Mouse (Mus musculus): Measurements from ENCODE around the gene Tango2. TPM values are rescaled to one million over a fixed set of nuclear protein-coding genes. Genes with fewer than 3 reads are reported as not detected.

Tango2 gene
- polyA plus RNA-seq, 1 experiment from 2014 or later: 92.5 TPM

GRCm38 (mm10) chr16:18380495-18381063, 32.7 kb upstream of the Tango2 start:
- Histone ChIP-seq H3K4me1 (replicated peaks) (peaks cover 54% of the 10 kb centered on the region), H3K27me3 (no peaks in the 10 kb centered on the region), H3K36me3 (no peaks in the 10 kb centered on the region), H3K9me3 (no peaks in the 10 kb centered on the region), H3K27ac (replicated peaks) (peak overlapping the region; percentile 78), H3K4me3 (no peak overlapping the region), H3K4me2 (no peak overlapping the region), H3K9ac (no peak overlapping the region)
- WGBS: 19% methylated on average over 6 of the region's 6 CpGs
- peak; percentile 74 for ATAC-seq (ENCODE audit: low FRiP score, low read depth)

- 42% methylated on average over 8 of the region's 8 CpGs for WGBS
- H3K36me3 ChIP-seq: no peaks in the 10 kb centered on the region
- peak overlapping the region; percentile 78 for H3K27ac ChIP-seq (replicated peaks)
- no peak; the same call in 1 of the 2 replicates for ATAC-seq (ENCODE audit: low FRiP score, low read depth)
- H3K9me3 ChIP-seq: no peaks in the 10 kb centered on the region
- no peak overlapping the region for H3K4me3 ChIP-seq
- H3K4me2 ChIP-seq: no peak overlapping the region
- no peaks in the 10 kb centered on the region for H3K27me3 ChIP-seq
- no peak overlapping the region for H3K9ac ChIP-seq
- H3K4me1 ChIP-seq (replicated peaks): peaks cover 54% of the 10 kb centered on the region
Observed at GRCm38 (mm10) chr16:18379338-18380001, 31.6 kb upstream of the Tango2 start.

GRCm38 (mm10) chr16:18378489-18378888, 30.6 kb upstream of the Tango2 start:
- ATAC-seq (ENCODE audit: low FRiP score, low read depth): no peak
- H3K27ac ChIP-seq (replicated peaks): no peak overlapping the region
- WGBS: 31% methylated on average over 1 of the region's 1 CpGs

GRCm38 (mm10) chr16:18377203-18377602, 29.3 kb upstream of the Tango2 start:
- WGBS: 26% methylated on average over 3 of the region's 3 CpGs
- peaks cover 5% of the 10 kb centered on the region; the same call in 1 of the 2 replicates for H3K36me3 ChIP-seq
- no peak for ATAC-seq (ENCODE audit: low FRiP score, low read depth)
- H3K4me2 ChIP-seq: no peak overlapping the region
- no peak overlapping the region for H3K9ac ChIP-seq
- peaks cover 34% of the 10 kb centered on the region for H3K4me1 ChIP-seq (replicated peaks)
- H3K9me3 ChIP-seq: no peaks in the 10 kb centered on the region
- H3K4me3 ChIP-seq: no peak overlapping the region
- no peaks in the 10 kb centered on the region for H3K27me3 ChIP-seq
- H3K27ac ChIP-seq (replicated peaks): no peak overlapping the region

More at GRCm38 (mm10) chr16:18378489-18378888, 30.6 kb upstream of the Tango2 start:
- peaks cover 45% of the 10 kb centered on the region for H3K4me1 ChIP-seq (replicated peaks)
- H3K4me3 ChIP-seq: no peak overlapping the region
- H3K9me3 ChIP-seq: no peaks in the 10 kb centered on the region
- peaks cover 5% of the 10 kb centered on the region; the same call in 1 of the 2 replicates for H3K36me3 ChIP-seq
- H3K9ac ChIP-seq: no peak overlapping the region
- H3K27me3 ChIP-seq: no peaks in the 10 kb centered on the region
- no peak overlapping the region for H3K4me2 ChIP-seq

GRCm38 (mm10) chr16:18376297-18376954, 28.5 kb upstream of the Tango2 start:
- ATAC-seq (ENCODE audit: low FRiP score, low read depth): no peak
- H3K4me1 ChIP-seq (replicated peaks): peaks cover 26% of the 10 kb centered on the region
- no peaks in the 10 kb centered on the region for H3K9me3 ChIP-seq
- no peak overlapping the region for H3K4me3 ChIP-seq
- H3K27ac ChIP-seq (replicated peaks): no peak overlapping the region
- no peak overlapping the region for H3K4me2 ChIP-seq
- H3K9ac ChIP-seq: no peak overlapping the region
- 87% methylated on average over 7 of the region's 7 CpGs for WGBS
- peaks cover 5% of the 10 kb centered on the region; the same call in 1 of the 2 replicates for H3K36me3 ChIP-seq
- H3K27me3 ChIP-seq: no peaks in the 10 kb centered on the region

GRCm38 (mm10) chr16:18373632-18374031, 25.7 kb upstream of the Tango2 start:
- Histone ChIP-seq H3K27ac (replicated peaks) (no peak overlapping the region), H3K9ac (no peak overlapping the region), H3K4me1 (replicated peaks) (no peaks in the 10 kb centered on the region), H3K4me2 (no peak overlapping the region), H3K9me3 (no peaks in the 10 kb centered on the region), H3K27me3 (no peaks in the 10 kb centered on the region), H3K4me3 (no peak overlapping the region), H3K36me3 (peaks cover 7% of the 10 kb centered on the region; the same call in 1 of the 2 replicates)
- WGBS: 95% methylated on average over 4 of the region's 4 CpGs
- ATAC-seq (ENCODE audit: low FRiP score, low read depth): no peak

- ATAC-seq (ENCODE audit: low FRiP score, low read depth): no peak
- WGBS: 94% methylated on average over 3 of the region's 3 CpGs
- H3K27me3 ChIP-seq: no peaks in the 10 kb centered on the region
Observed at GRCm38 (mm10) chr16:18370197-18370596, 22.3 kb upstream of the Tango2 start.

GRCm38 (mm10) chr16:18366849-18367248, 18.9 kb upstream of the Tango2 start:
- Histone ChIP-seq H3K9me3 (no peaks in the 10 kb centered on the region), H3K36me3 (peaks cover 15% of the 10 kb centered on the region; the same call in 1 of the 2 replicates), H3K4me2 (no peak overlapping the region), H3K4me3 (no peak overlapping the region), H3K27ac (replicated peaks) (no peak overlapping the region), H3K27me3 (no peaks in the 10 kb centered on the region), H3K9ac (no peak overlapping the region), H3K4me1 (replicated peaks) (no peaks in the 10 kb centered on the region)
- WGBS: 91% methylated on average over 4 of the region's 4 CpGs
- ATAC-seq (ENCODE audit: low FRiP score, low read depth): no peak

More at GRCm38 (mm10) chr16:18370197-18370596, 22.3 kb upstream of the Tango2 start:
- Histone ChIP-seq H3K4me3 (no peak overlapping the region), H3K4me1 (replicated peaks) (no peaks in the 10 kb centered on the region), H3K9ac (no peak overlapping the region), H3K36me3 (peaks cover 7% of the 10 kb centered on the region; the same call in 1 of the 2 replicates), H3K9me3 (no peaks in the 10 kb centered on the region), H3K4me2 (no peak overlapping the region), H3K27ac (replicated peaks) (no peak overlapping the region)

GRCm38 (mm10) chr16:18362948-18363347, 15.0 kb upstream of the Tango2 start:
- Histone ChIP-seq H3K36me3 (peaks cover 12% of the 10 kb centered on the region; the same call in 1 of the 2 replicates), H3K4me2 (no peak overlapping the region), H3K9ac (no peak overlapping the region), H3K9me3 (no peaks in the 10 kb centered on the region), H3K4me3 (no peak overlapping the region), H3K27me3 (no peaks in the 10 kb centered on the region), H3K27ac (replicated peaks) (no peak overlapping the region), H3K4me1 (replicated peaks) (no peaks in the 10 kb centered on the region)
- ATAC-seq (ENCODE audit: low FRiP score, low read depth): no peak
- WGBS: 79% methylated on average over 8 of the region's 8 CpGs

- H3K27me3 ChIP-seq: no peaks in the 10 kb centered on the region
- H3K27ac ChIP-seq (replicated peaks): no peak overlapping the region
- ATAC-seq (ENCODE audit: low FRiP score, low read depth): no peak
- no peaks in the 10 kb centered on the region for H3K9me3 ChIP-seq
- no peak overlapping the region for H3K4me3 ChIP-seq
- no peak overlapping the region for H3K4me2 ChIP-seq
- H3K9ac ChIP-seq: no peak overlapping the region
- peaks cover 12% of the 10 kb centered on the region; the same call in 1 of the 2 replicates for H3K36me3 ChIP-seq
- 73% methylated on average over 6 of the region's 6 CpGs for WGBS
- H3K4me1 ChIP-seq (replicated peaks): no peaks in the 10 kb centered on the region
Observed at GRCm38 (mm10) chr16:18360151-18360805, 12.4 kb upstream of the Tango2 start.

- Histone ChIP-seq H3K27ac (replicated peaks) (no peak overlapping the region), H3K36me3 (no peaks in the 10 kb centered on the region), H3K4me2 (no peak overlapping the region), H3K9me3 (no peaks in the 10 kb centered on the region), H3K4me1 (replicated peaks) (no peaks in the 10 kb centered on the region; the same call in 1 of the 2 replicates), H3K27me3 (no peaks in the 10 kb centered on the region), H3K4me3 (no peak overlapping the region), H3K9ac (no peak overlapping the region)
- ATAC-seq (ENCODE audit: low FRiP score, low read depth): no peak
- 88% methylated on average over 6 of the region's 6 CpGs for WGBS
Observed at GRCm38 (mm10) chr16:18357977-18358376, 10.1 kb upstream of the Tango2 start.

GRCm38 (mm10) chr16:18356961-18357360, 9.1 kb upstream of the Tango2 start:
- 84% methylated on average over 1 of the region's 1 CpGs for WGBS
- ATAC-seq (ENCODE audit: low FRiP score, low read depth): no peak
- Histone ChIP-seq H3K9me3 (no peaks in the 10 kb centered on the region), H3K27ac (replicated peaks) (no peak overlapping the region), H3K4me1 (replicated peaks) (no peaks in the 10 kb centered on the region; the same call in 1 of the 2 replicates), H3K27me3 (no peaks in the 10 kb centered on the region), H3K9ac (no peak overlapping the region), H3K36me3 (no peaks in the 10 kb centered on the region), H3K4me2 (no peak overlapping the region), H3K4me3 (no peak overlapping the region)

Measured in hindbrain, embryonic 15.5 days (tissue).